Mouse (Mus musculus): Measurements from ENCODE around the gene Mettl21c. TPM values are rescaled to one million over a fixed set of nuclear protein-coding genes. Genes with fewer than 3 reads are reported as not detected.

Gene Mettl21c
- polyA plus RNA-seq, 1 experiment from 2014 or later = 1.1 TPM

DNA sequence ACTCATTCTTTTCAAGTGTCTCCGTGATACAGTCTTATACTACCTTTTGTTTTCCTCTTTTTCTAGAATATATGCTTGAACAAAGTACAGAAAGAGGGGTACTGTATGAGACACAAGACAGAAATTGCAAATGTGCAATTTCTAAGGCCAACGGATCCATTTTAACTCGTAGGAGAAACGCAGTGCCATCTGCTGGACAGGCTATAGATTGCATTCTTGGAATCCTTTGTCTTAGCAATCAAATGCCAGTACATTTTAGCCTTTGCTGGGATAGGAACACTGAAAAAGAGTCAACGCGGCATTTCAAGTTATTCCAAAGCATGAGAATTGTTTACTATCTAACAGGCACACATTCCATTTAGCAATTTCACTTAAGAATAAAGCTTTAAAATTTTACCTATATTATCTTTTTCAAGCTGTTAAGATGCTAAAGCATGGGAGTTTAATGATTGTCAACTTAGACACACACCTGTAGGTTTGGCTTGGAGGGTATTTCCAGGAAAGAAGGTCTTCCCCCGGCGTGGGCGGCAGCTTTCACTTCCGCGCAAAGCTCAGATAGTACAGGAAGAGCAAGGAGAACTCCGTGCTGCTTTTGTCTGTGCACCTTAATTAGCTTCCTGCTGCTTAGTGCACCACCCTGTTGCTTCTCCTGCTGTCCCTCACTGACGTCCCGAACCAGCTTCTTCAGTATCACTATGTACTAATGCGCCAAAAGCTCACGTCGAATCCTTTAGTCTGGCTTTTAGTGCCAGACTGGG is 22.1 kb upstream of the Mettl21c start:
- peak; percentile 90 for DNase-seq (ENCODE audit: low spot score)
- WGBS = under 1% methylated on average over 17 of the region's 17 CpGs
- Histone ChIP-seq H3K9ac (replicated peaks; ENCODE audit: low read length) (peak overlapping the region; percentile 67), H3K27ac (replicated peaks; ENCODE audit: low read depth, low read length) (no peak overlapping the region), H3K27me3 (ENCODE audit: control insufficient read depth, insufficient read depth, low read length) (no peaks in the 10 kb centered on the region), H3K4me1 (ENCODE audit: control insufficient read depth, insufficient read depth, low read length) (no peaks in the 10 kb centered on the region), H3K4me2 (ENCODE audit: low read depth, low read length) (peak overlapping the region; percentile 57), H3K36me3 (replicated peaks; ENCODE audit: control insufficient read depth, insufficient read depth, low read depth, low read length) (no peaks in the 10 kb centered on the region), H3K9me3 (replicated peaks; ENCODE audit: control insufficient read depth, low read length) (no peaks in the 10 kb centered on the region), H3K4me3 (ENCODE audit: low read depth, low read length) (peak overlapping the region; percentile 29)
- peak; percentile 70 for ATAC-seq (replicated peaks; ENCODE audit: insufficient number of reproducible peaks, low FRiP score, low TSS enrichment, low read depth)

DNA sequence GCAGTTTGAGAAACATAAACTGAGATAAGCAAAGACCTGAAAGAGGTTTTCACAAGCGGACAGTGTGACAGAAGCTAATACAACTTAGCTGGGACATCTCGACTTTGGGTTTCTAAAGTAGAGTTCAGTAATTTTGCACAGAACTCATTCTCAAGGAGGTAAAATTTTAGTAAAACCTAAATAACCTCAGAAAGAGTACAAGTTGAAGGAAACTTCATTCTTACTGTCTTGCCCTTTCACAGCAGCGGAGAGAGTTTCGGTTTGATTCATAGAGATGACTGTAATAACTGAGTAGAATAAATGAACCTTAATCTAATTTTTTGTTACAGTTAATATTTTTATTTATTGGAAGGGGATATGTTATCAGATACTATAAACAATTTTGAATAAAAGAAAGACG is 13.1 kb upstream of the Mettl21c start:
- H3K4me1 ChIP-seq (ENCODE audit: control insufficient read depth, insufficient read depth, low read length) = no peaks in the 10 kb centered on the region
- ATAC-seq (replicated peaks; ENCODE audit: insufficient number of reproducible peaks, low FRiP score, low TSS enrichment, low read depth) = no peak
- 93% methylated on average over 5 of the region's 5 CpGs for WGBS

DNA sequence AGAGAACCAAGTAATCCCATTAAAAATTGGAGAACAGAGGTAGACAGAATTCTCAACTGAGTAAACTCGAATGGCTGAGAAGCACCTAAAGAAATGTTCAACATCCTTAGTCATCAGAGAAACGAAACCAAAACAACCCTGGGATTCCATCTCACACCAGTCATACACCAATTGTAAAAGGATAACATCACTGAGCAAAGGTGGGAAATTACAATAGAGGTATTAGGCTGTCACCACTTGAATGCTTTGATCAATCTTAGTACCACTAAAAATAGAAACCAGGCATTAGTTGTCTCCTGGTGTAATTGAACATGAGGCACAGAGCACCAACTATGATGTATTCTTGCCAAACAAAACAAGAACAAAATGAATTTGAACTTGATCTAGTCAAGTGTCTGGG is 12.4 kb upstream of the Mettl21c start:
- no peak overlapping the region for H3K27ac ChIP-seq (replicated peaks; ENCODE audit: low read depth, low read length)
- no peaks in the 10 kb centered on the region for H3K36me3 ChIP-seq (replicated peaks; ENCODE audit: control insufficient read depth, insufficient read depth, low read depth, low read length)
- H3K4me1 ChIP-seq (ENCODE audit: control insufficient read depth, insufficient read depth, low read length) = no peaks in the 10 kb centered on the region
- no peak overlapping the region for H3K4me3 ChIP-seq (ENCODE audit: low read depth, low read length)
- WGBS = 75% methylated on average over 2 of the region's 2 CpGs
- no peak overlapping the region for H3K9ac ChIP-seq (replicated peaks; ENCODE audit: low read length)
- H3K27me3 ChIP-seq (ENCODE audit: control insufficient read depth, insufficient read depth, low read length) = no peaks in the 10 kb centered on the region
- no peak overlapping the region for H3K4me2 ChIP-seq (ENCODE audit: low read depth, low read length)
- H3K9me3 ChIP-seq (replicated peaks; ENCODE audit: control insufficient read depth, low read length) = no peaks in the 10 kb centered on the region
- ATAC-seq (replicated peaks; ENCODE audit: insufficient number of reproducible peaks, low FRiP score, low TSS enrichment, low read depth) = no peak
- DNase-seq (ENCODE audit: low spot score) = no peak

More for the DNA sequence above, 13.1 kb upstream of the Mettl21c start:
- no peak overlapping the region for H3K4me2 ChIP-seq (ENCODE audit: low read depth, low read length)
- DNase-seq (ENCODE audit: low spot score) = no peak
- no peaks in the 10 kb centered on the region for H3K36me3 ChIP-seq (replicated peaks; ENCODE audit: control insufficient read depth, insufficient read depth, low read depth, low read length)
- H3K9me3 ChIP-seq (replicated peaks; ENCODE audit: control insufficient read depth, low read length) = no peaks in the 10 kb centered on the region
- no peak overlapping the region for H3K27ac ChIP-seq (replicated peaks; ENCODE audit: low read depth, low read length)
- H3K4me3 ChIP-seq (ENCODE audit: low read depth, low read length) = no peak overlapping the region
- H3K27me3 ChIP-seq (ENCODE audit: control insufficient read depth, insufficient read depth, low read length) = no peaks in the 10 kb centered on the region
- H3K9ac ChIP-seq (replicated peaks; ENCODE audit: low read length) = no peak overlapping the region

DNA sequence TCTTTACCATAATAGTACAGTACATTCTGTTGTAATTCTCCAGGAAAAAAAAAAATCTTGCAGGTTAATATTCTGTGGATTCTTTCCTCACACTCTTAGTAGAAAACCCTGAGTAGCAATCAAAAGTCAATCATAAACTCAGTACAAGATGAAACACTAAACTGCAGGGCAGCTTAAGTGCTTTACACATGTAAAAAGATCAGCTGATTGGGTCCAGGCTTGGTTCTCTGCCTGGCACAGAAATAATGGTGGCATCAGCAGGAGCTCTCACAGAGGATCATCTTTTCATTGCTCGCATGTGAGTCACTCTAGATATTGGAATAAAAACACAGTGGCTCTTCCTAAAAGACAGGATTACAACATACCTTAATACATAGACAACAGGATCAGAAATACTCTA is 7.8 kb upstream of the Mettl21c start:
- Histone ChIP-seq H3K4me3 (ENCODE audit: low read depth, low read length) (no peak overlapping the region), H3K27me3 (ENCODE audit: control insufficient read depth, insufficient read depth, low read length) (no peaks in the 10 kb centered on the region), H3K9me3 (replicated peaks; ENCODE audit: control insufficient read depth, low read length) (no peaks in the 10 kb centered on the region), H3K27ac (replicated peaks; ENCODE audit: low read depth, low read length) (no peak overlapping the region), H3K9ac (replicated peaks; ENCODE audit: low read length) (no peak overlapping the region), H3K4me1 (ENCODE audit: control insufficient read depth, insufficient read depth, low read length) (no peaks in the 10 kb centered on the region), H3K4me2 (ENCODE audit: low read depth, low read length) (no peak overlapping the region), H3K36me3 (replicated peaks; ENCODE audit: control insufficient read depth, insufficient read depth, low read depth, low read length) (no peaks in the 10 kb centered on the region)
- ATAC-seq (replicated peaks; ENCODE audit: insufficient number of reproducible peaks, low FRiP score, low TSS enrichment, low read depth) = no peak
- DNase-seq (ENCODE audit: low spot score) = no peak
- WGBS = 96% methylated on average over 1 of the region's 1 CpGs

DNA sequence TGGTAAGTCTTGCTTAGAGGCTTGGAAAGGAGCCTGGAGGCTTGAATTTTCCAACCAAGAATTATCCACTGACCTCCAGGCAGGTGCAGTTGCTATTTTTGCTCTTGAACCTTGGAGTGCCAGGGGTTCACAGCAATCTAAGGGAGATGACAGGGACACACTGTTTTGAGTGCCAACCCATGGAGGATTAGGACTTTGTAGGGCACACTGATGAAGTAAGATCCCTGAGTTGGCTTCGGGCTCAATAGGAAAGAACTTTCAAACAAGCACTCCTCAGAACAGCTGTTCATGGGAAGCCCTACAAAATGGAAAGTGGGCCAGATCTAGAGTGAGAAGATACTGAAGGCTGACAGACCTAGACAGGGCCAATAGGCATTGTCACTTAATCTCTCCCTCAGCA is 2.8 kb upstream of the Mettl21c start:
- no peak for ATAC-seq (replicated peaks; ENCODE audit: insufficient number of reproducible peaks, low FRiP score, low TSS enrichment, low read depth)
- no peak overlapping the region for H3K27ac ChIP-seq (replicated peaks; ENCODE audit: low read depth, low read length)
- WGBS = 95% methylated on average over 1 of the region's 1 CpGs

DNA sequence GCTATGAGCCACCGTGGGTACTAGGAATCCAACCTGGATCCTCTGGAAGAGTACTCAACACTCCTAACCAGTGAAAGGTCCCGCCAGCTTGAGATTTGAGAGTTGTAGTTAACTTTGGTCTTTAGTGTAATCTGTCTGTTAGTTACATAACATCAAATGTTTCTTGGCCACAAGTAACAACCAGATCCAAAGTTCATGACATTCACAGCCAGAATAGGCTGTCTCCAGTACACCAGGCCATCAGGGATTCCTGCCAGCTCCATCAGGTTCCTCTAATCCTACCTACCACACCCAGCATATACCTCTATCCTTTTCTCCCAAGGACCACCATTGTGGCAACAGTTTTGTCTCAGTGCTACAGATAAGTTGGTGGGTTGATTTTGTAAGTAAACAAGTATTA is 4.3 kb downstream of the Mettl21c start:
- no peak overlapping the region for H3K27ac ChIP-seq (replicated peaks; ENCODE audit: low read depth, low read length)
- 81% methylated on average over 2 of the region's 2 CpGs for WGBS
- no peak for ATAC-seq (replicated peaks; ENCODE audit: insufficient number of reproducible peaks, low FRiP score, low TSS enrichment, low read depth)

More for the DNA sequence above, 2.8 kb upstream of the Mettl21c start:
- no peak for DNase-seq (ENCODE audit: low spot score)
- no peaks in the 10 kb centered on the region for H3K9me3 ChIP-seq (replicated peaks; ENCODE audit: control insufficient read depth, low read length)
- no peaks in the 10 kb centered on the region for H3K27me3 ChIP-seq (ENCODE audit: control insufficient read depth, insufficient read depth, low read length)
- no peak overlapping the region for H3K4me2 ChIP-seq (ENCODE audit: low read depth, low read length)
- H3K9ac ChIP-seq (replicated peaks; ENCODE audit: low read length) = no peak overlapping the region
- no peak overlapping the region for H3K4me3 ChIP-seq (ENCODE audit: low read depth, low read length)
- no peaks in the 10 kb centered on the region for H3K4me1 ChIP-seq (ENCODE audit: control insufficient read depth, insufficient read depth, low read length)
- H3K36me3 ChIP-seq (replicated peaks; ENCODE audit: control insufficient read depth, insufficient read depth, low read depth, low read length) = no peaks in the 10 kb centered on the region

DNA sequence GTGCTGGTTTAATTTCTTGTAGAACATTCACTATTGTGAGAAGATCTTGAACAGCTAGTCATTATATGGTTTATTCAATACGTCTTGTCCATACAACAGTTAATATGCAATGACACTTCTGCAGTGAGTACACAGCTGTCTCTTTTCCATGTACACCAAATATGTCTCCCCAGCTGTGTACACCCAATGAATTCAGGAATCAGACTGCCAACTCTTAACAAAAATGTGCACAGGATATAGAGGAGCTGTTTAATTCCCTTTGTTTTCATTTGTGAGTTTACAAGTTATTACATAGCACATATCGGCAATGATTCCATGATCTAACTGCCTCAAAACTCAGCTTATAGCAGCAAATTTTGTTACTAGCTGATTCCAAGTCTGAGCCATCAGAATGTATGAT is 15.3 kb downstream of the Mettl21c start:
- 92% methylated on average over 2 of the region's 2 CpGs for WGBS
- Histone ChIP-seq H3K4me3 (ENCODE audit: low read depth, low read length) (no peak overlapping the region), H3K36me3 (replicated peaks; ENCODE audit: control insufficient read depth, insufficient read depth, low read depth, low read length) (no peaks in the 10 kb centered on the region; the same call in none of the 2 replicates), H3K27me3 (ENCODE audit: control insufficient read depth, insufficient read depth, low read length) (no peaks in the 10 kb centered on the region), H3K4me1 (ENCODE audit: control insufficient read depth, insufficient read depth, low read length) (no peaks in the 10 kb centered on the region), H3K9ac (replicated peaks; ENCODE audit: low read length) (no peak overlapping the region), H3K9me3 (replicated peaks; ENCODE audit: control insufficient read depth, low read length) (no peaks in the 10 kb centered on the region), H3K4me2 (ENCODE audit: low read depth, low read length) (no peak overlapping the region), H3K27ac (replicated peaks; ENCODE audit: low read depth, low read length) (no peak overlapping the region)
- DNase-seq (ENCODE audit: low spot score) (no peak), ATAC-seq (replicated peaks; ENCODE audit: insufficient number of reproducible peaks, low FRiP score, low TSS enrichment, low read depth) (no peak)

More for the DNA sequence above, 4.3 kb downstream of the Mettl21c start:
- Histone ChIP-seq H3K36me3 (replicated peaks; ENCODE audit: control insufficient read depth, insufficient read depth, low read depth, low read length) (no peaks in the 10 kb centered on the region), H3K4me3 (ENCODE audit: low read depth, low read length) (no peak overlapping the region), H3K9me3 (replicated peaks; ENCODE audit: control insufficient read depth, low read length) (no peaks in the 10 kb centered on the region), H3K9ac (replicated peaks; ENCODE audit: low read length) (no peak overlapping the region), H3K27me3 (ENCODE audit: control insufficient read depth, insufficient read depth, low read length) (no peaks in the 10 kb centered on the region), H3K4me2 (ENCODE audit: low read depth, low read length) (no peak overlapping the region), H3K4me1 (ENCODE audit: control insufficient read depth, insufficient read depth, low read length) (no peaks in the 10 kb centered on the region)
- no peak for DNase-seq (ENCODE audit: low spot score)

DNA sequence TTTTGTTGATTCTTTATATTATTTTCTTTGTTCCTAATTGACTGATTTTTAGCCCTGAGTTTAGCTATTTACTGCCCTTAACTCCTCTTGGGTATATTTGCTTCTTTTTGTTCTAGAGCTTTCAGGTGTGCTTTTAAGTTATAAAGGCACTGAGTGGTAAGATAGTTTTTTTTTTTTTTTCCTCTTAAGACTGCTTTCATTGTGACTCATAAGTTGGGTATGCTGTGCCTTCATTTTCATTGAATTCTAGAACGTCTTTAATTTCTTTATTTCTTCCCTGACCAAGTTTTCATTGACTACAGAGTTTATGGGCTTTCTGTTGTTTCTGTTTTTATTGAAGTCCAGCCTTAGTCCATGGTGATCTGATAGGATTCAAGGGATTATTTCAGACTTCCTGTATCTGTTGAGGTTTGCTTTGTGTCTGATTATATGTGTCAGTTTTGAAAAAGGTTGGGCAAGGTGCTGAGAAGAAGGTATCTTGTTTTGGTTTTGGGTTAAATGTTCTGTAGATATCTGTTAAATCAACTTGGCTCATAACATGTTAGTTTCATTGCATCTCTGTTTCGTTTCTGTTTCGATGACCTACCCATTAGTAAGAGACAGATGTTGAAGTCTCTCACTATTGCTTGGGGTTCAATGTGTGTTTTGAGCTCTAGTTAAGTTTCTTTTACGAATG is 22.8 kb downstream of the Mettl21c start:
- Histone ChIP-seq H3K27ac (replicated peaks; ENCODE audit: low read depth, low read length) (no peak overlapping the region), H3K4me1 (ENCODE audit: control insufficient read depth, insufficient read depth, low read length) (no peaks in the 10 kb centered on the region), H3K4me2 (ENCODE audit: low read depth, low read length) (no peak overlapping the region), H3K4me3 (ENCODE audit: low read depth, low read length) (no peak overlapping the region), H3K9ac (replicated peaks; ENCODE audit: low read length) (no peak overlapping the region), H3K27me3 (ENCODE audit: control insufficient read depth, insufficient read depth, low read length) (no peaks in the 10 kb centered on the region), H3K9me3 (replicated peaks; ENCODE audit: control insufficient read depth, low read length) (no peaks in the 10 kb centered on the region), H3K36me3 (replicated peaks; ENCODE audit: control insufficient read depth, insufficient read depth, low read depth, low read length) (peaks cover 9% of the 10 kb centered on the region)
- ATAC-seq (replicated peaks; ENCODE audit: insufficient number of reproducible peaks, low FRiP score, low TSS enrichment, low read depth) (no peak), DNase-seq (ENCODE audit: low spot score) (no peak)
- 98% methylated on average over 4 of the region's 4 CpGs for WGBS

Data from embryonic facial prominence, embryonic 11.5 days (tissue).